Mouse (Mus musculus) large intestine, adult 2 months (tissue): ENCODE data around the gene Drap1. TPM values are rescaled to one million over a fixed set of nuclear protein-coding genes. Genes with fewer than 3 reads are reported as not detected.
"Not testable (repeated sequence)": the region's sequence is repeated elsewhere in the genome, so short reads cannot be mapped to it uniquely, and the experiment has no call there.

Experiments used
- DNase-seq: peaks from one replicate; pipeline ENCODE4 v3.0.0-alpha.2; 2012; ENCODE audit warnings: low read depth, low spot score
- WGBS: fragments of 180-500 bp; shearing (Covaris S2); methylation state at CpG from one replicate; pipeline ENCODE4 v1.1.7; 2018; 5-methylcytosine and 5-hydroxymethylcytosine counted together
- polyA plus RNA-seq: library from polyadenylated mRNA; depleted of rRNA; stranded (reverse); fragments of >200 nt; gene quantifications from 2 replicates; pipeline ENCODE4 v1.2.3, GENCODE M21; 2012

The Drap1 gene
- polyA plus RNA-seq, 1 experiment: 108 TPM

- WGBS: 84% methylated on average over 9 of the region's 9 CpGs
- DNase-seq: no peak
Observed at GRCm38 (mm10) chr19:5422895-5423443, 1.8 kb downstream of the Drap1 start.

DNA sequence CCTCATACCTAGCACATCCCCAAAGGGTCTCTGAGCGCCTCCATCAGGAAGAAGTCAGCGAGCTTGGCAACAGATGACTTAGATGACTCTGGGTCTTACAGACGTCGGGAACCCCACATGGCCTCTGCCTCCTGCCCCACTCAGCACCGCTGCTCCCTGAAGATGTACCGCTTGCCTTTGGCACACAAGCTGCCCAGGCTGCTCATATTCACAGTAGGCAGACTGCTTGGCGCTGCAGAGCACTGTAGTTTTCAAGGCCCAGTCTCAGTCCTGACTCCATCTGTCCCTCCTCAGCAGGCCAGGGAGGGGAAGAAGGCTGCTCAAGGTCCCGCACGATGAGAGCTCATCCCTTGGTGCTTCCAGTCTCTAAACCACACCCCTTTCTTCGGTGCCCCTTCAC lies 2.5 kb downstream of the Drap1 start:
- DNase-seq: no peak
- 86% methylated on average over 10 of the region's 10 CpGs for WGBS

- DNase-seq: no peak
- WGBS: 82% methylated on average over 5 of the region's 5 CpGs
Observed at GRCm38 (mm10) chr19:5421784-5422183, 3.0 kb downstream of the Drap1 start.

DNA sequence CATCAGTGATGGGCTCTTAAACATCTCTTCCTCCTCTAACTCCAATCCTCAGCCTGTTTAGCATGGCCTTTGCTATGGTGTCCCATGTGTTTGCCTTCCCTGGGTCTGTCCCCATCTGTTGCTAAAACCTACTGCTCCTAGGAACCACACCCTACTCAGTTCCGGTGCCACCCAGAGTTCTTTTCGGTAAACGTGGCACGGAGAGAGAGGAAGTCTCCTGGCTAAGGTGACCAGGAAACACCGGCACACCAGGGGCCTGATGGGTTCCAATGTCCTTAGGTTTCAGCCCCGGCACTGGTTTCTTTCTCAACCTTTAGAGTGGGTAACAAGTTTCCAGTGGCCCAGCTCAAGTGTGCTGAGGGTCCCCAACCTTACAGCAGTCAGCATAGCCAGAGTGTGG lies 4.2 kb downstream of the Drap1 start:
- WGBS: 61% methylated on average over 6 of the region's 6 CpGs

DNA sequence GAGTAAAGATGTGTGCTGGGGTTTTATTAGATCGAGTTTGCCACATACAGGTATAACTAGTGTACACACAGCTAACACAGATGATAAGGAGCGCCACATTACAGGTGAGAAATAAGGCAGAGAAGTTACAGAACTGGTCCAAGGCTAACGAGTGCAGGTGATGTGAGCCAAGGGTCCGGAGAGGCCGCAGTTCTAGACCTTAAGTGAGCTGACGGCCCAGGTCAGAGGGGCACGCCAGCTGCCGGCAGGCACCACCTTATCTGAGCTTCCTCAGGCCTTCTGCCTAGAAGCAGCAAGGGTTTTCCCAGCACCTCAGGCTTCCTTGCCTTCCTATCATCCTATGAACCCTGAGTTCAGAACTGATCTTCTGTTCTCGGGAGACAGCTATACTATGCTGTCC lies 5.1 kb downstream of the Drap1 start:
- no peak for DNase-seq
- WGBS: 90% methylated on average over 9 of the region's 9 CpGs

More for the DNA sequence above, 4.2 kb downstream of the Drap1 start:
- no peak for DNase-seq

- WGBS: 92% methylated on average over 8 of the region's 8 CpGs
- no peak for DNase-seq
Observed at GRCm38 (mm10) chr19:5418750-5419466, 5.9 kb downstream of the Drap1 start.

- 72% methylated on average over 2 of the region's 2 CpGs for WGBS
- DNase-seq: no peak
Observed at GRCm38 (mm10) chr19:5414534-5414957, 10.2 kb downstream of the Drap1 start.

DNA sequence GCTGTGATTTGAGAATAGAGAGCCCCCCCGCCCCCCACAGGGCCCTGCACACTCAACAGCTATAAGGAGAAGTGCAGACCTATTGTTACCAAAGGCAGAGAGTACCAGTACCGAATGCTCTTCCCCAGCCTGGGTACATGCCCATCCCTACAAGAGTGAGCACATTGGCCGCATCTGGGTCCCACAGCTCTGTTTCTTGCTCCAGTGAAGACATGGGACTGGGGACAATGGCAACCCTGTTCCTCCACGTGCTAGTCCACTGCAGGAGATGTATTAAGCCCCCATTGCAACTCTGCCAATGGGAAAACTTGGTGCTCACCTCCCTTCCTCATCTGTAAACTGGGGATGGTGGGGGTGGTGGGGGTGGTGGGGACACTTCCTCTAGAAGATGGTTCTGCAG lies 10.9 kb downstream of the Drap1 start:
- 86% methylated on average over 4 of the region's 4 CpGs for WGBS

GRCm38 (mm10) chr19:5411961-5412360 lies 12.8 kb downstream of the Drap1 start:
- 74% methylated on average over 5 of the region's 5 CpGs for WGBS
- no peak for DNase-seq

More for the DNA sequence above, 10.9 kb downstream of the Drap1 start:
- no peak for DNase-seq

DNA sequence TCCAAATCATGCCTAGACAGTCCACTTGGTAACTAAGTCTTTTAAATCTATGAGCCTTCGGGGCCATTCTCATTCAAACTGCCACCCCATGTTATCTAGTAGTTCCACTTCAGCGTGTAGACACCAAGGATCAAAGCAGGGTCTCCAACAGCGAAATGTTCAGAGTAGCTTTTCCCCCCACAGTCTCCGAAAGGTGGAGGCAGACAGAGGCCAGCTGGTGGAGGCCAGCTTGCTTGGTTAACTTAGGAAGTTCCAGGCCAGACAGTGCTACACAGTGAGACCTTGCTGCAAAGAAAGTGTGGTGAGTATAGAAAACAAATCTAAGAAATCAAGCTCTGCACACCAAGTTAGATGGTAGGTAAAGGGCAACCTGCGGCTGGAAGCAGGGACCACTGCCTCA lies 14.1 kb downstream of the Drap1 start:
- DNase-seq: no peak
- WGBS: 93% methylated on average over 5 of the region's 5 CpGs

DNA sequence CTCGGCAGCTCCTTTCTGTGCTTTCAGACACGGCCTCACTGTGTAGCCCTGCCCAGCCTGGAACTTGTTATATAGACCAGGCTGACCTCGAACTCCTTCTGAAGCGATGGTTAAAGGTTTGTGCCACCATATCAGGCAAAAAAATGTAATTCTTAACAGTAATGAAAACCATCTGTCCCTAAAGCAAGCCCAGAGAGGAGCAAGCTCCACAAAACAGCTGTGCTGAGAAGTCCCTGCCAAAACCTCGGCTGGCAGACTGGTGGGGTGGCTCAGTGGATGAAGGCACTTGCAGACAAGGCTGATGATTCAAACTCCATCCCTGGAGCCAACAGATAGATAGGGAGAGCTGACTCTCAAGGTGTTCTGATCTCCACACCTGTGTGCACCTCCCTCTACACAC lies 15.7 kb downstream of the Drap1 start:
- no peak for DNase-seq
- 63% methylated on average over 5 of the region's 5 CpGs for WGBS

DNA sequence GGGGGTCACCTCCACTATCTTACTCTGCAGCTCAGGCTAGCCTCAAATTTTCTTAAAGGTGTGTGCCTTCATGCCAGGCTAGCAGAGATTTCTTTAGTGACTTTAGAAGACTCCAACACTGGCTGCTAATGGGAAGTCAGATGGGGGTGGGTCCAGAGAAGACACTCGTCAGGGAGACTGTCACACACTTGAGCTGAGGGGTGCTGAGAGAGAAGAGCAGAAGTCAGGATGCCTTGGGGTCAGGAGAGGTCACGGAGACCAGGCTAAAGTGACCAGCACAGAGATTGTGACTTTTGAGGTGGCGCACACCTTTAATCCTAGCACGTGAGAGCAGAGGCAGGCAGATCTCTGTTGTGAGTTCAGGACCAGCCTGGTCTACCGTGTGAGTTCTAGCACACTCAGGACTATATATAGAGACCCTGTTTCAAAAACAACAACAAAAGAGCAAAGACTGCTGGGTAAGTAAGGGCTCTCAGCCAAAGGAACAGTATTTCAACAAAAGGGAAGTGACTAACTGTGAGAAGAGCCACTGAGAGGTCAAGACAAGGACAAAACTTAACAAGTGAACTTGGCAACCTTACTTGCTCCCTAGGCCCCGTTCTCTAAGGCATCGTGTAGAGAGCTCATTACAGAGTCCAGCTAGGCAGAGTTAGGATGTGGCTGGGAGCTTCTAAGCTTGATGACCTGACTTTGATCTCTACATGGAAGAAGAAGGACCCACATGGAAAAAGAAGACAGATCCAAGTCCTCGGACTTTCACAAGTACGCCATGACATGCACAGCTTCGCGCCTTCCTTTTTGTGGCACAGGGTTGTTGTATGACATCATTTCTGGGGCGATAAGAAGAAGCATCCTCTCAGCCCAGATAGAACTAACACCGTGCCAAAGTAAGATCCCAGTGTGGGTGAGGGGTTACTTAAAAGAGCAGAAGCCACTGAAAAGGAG lies 16.4 kb downstream of the Drap1 start:
- 75% methylated on average over 13 of the region's 13 CpGs for WGBS
- DNase-seq: no peak

GRCm38 (mm10) chr19:5407133-5407532 lies 17.6 kb downstream of the Drap1 start:
- no peak for DNase-seq
- WGBS: 18% methylated on average over 7 of the region's 7 CpGs

DNA sequence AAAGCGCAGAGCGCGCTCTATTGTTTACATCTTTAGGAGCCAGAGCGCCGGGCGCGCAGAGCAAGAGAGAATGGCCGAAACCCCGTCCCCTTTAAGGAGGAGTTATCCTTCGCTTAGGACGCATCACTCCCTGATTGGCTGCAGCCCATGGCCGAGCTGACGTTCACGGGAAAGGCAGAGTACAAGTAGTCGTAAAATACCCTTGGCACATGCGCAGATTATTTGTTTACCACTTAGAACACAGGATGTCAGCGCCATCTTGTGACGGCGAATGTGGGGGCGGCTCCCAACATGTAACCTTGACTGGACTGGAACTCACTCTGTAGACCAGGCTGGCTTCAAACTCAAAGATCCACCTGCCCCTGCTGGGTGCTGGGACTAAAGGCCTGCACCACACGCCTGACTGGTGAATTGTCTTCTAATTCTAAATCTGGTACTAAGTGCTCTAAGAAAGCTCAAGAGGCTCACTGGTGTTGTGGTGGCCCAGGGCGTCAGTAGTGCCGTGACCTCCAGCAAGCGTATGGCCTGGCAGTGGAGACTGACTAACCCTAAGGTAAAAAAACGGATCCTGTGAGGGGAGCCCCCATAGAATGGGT lies 18.1 kb downstream of the Drap1 start:
- 17% methylated on average over 25 of the region's 25 CpGs for WGBS
- DNase-seq: not testable (repeated sequence)

DNA sequence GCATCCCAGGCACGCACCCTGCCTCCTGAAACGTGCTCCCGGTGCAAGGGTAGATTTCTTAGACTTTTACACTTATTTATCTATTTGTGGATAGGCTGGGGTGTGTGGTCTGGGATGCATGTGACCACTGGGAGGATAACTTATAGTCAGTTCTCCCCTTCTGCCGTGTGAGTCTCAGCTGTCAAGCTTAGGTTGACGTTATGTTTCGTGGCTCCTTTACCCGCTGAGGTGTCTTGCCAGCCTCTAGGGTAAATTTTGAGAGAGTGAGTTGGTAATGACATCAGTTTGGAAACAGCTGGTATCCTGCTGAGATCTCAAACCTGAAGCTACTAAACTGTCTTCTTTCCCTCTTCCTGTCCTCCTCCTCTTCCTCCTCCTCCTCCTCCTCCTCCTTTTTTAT lies 18.9 kb downstream of the Drap1 start:
- WGBS: 17% methylated on average over 7 of the region's 7 CpGs
- no peak for DNase-seq

DNA sequence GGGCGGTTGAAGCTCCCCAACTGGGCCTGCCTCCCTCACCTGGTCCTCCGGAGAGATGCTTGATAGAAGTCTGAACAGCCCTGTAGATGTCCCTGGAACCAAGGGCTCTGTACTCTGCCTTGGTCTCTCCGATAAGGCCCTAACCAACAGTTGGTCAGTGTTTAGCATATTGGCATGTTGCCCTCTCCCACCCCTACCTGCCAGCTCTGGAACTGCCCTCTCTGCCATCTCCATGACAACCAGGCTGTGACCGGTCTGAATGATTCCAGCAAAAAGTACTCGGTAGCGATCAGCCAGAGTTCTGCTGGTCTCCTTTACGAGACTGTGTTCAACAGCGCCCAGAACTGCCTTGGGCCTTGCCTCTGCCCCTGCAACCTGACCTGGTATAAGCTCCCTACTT lies 22.5 kb downstream of the Drap1 start, which contains the start of gene Tsga10ip:
Gene Tsga10ip (minus strand): TSS at position 234 of the 400 bp plus-strand sequence.
- WGBS: 75% methylated on average over 8 of the region's 8 CpGs
- no peak for DNase-seq

GRCm38 (mm10) chr19:5401073-5401472 lies 23.7 kb downstream of the Drap1 start:
- WGBS: 68% methylated on average over 4 of the region's 4 CpGs
- DNase-seq: not testable (repeated sequence)

- no peak for DNase-seq
- 76% methylated on average over 4 of the region's 4 CpGs for WGBS
Observed at GRCm38 (mm10) chr19:5395371-5395770, 29.4 kb downstream of the Drap1 start.

DNA sequence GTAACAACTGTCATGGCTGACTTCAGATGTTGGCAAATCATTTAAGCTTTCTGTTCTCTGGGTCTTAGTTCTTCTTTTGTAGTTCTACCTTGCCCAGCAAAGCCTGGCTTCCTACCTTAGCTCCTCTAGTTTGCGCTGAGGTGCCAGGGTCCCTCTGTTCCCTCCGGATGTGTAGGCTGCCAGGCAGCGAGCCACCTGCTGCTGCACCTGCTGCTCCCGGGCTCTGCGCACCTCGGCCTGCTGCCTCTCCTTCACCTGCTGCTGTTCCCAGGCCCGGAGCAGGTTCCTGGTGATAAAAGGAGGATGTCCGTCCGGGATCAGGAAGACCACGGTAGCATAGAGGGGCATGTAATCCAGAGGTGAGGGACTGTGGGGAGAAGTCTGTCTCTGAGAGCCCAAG lies 30.6 kb downstream of the Drap1 start:
- no peak for DNase-seq
- WGBS: 32% methylated on average over 10 of the region's 10 CpGs

GRCm38 (mm10) chr19:5392892-5393291 lies 31.9 kb downstream of the Drap1 start:
- DNase-seq: no peak
- 19% methylated on average over 4 of the region's 4 CpGs for WGBS
